Mouse (Mus musculus) ovary, postnatal 10 days (tissue): Measurements from ENCODE around the gene Tnfsfm13.

Experiments used
- DNase-seq: peaks from one replicate; pipeline ENCODE4 v3.0.0; 2022; ENCODE audit warnings: low spot score

Tnfsfm13 gene

DNA sequence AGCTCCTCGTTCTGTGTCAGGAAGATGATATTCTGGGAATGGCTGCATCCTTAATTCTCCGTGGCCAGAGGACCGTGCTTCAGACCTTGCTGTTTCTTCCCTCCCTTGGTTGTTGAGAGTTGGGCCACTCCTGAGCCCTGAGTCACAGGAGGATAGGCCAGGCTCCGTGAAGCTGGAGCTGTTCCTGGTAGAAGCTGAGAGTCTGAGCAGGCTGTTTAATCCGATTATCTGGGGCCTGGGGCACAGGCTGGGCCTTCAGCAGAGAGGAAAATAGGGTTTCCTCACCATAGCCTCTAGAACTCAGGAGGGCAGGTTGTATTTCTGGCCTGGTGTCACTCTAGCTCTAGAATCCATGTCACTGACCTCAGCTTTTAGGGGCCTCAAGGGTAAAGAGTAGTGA lies 42.5 kb downstream of the Tnfsfm13 start:
- no peak for DNase-seq

DNA sequence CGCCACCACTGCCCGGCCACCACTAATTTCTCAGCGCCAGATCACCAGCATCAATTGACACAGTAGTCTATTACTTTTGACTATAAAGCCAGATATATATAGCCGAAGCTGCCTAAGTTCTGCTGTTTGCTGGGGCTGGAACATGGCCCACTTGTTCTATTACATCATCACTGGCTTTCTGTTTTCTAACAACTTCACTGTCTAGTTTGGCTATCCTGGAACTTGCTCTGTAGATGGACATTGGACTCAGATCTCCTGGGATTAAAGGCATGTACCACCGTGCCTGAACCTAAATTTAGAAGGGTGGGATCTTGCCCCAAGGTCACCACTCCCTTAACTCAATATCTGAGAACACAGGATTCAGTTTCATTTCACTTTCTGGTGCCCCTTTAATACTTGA lies 50.0 kb downstream of the Tnfsfm13 start:
- no peak for DNase-seq

DNA sequence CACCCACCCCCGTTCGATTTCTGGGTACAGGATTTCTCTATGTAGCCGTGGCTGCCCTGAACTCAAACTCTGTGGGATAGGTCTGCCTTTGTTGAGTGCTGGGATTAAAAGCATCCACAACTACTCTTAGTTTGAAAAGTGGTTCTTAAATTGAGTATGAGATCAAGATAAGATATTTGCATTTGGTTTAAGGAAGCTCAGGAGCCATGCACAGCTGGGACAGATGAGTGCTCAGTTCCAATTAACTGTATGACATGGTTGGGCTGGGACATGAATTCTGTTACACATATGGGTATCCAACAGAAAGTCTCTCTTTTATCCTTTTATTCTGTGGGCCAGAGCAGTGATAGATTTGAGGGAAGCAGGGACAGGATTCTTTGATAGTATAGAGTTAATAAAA lies 60.4 kb downstream of the Tnfsfm13 start:
- DNase-seq, result no peak

DNA sequence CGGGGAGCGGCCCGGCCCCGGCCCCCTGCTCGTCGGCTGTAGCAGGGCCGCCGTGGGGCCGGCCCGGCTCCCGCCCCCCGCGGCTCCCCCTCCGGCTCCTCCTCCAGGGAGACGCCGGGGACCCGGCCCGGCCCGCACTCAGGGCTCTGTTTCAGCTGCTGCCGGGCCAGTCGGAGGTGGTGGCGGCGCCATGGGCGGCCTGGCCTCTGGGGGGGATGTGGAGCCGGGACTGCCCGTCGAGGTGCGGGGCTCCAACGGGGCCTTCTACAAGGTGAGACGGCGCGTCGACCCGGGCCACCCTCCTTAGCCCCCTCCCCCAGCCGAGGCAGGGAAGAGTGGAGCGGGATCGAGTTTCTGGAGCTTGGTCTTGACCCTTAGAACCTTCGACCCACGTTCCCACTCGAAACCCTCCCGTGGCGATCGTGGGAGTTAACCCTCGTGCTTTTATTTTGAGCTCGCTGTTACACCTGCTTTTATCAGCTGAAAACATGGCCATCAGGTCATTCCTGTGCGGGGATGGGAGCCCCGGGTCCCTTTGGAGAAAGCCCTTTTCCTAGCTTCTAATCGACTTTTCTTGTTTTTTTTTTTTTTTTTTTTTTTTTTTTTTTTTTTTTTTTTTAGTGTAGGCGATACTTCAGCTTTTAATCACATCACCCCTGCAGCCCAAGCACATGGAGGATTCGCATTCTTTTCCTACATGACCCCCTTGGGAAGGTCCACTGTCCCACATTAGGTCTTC lies 62.6 kb downstream of the Tnfsfm13 start:
- no peak for DNase-seq
